Mouse (Mus musculus) adrenal gland, adult 18-20 months (tissue): ENCODE data around the gene Lpin1. TPM values are rescaled to one million over a fixed set of nuclear protein-coding genes. Genes with fewer than 3 reads are reported as not detected.

Source experiments
- DNase-seq, 2 experiments: peaks; one replicate each; pipeline ENCODE4 v3.0.0; 2021 to 2022; ENCODE audit warnings: low spot score in 2 of 2
- total RNA-seq, 2 experiments: library from RNA; stranded (reverse); gene quantifications; 1 replicate in 1 of 2; 2 replicates in 1 of 2; pipeline ENCODE4 v1.2.3; 2021

Gene Lpin1
- total RNA-seq, 2 experiments from 2014 or later: 92.7 to 186 TPM

GRCm38 (mm10) chr12:16620230-16620629, 9.5 kb upstream of the Lpin1 start:
- DNase-seq: no peak

GRCm38 (mm10) chr12:16619453-16619852, 8.7 kb upstream of the Lpin1 start:
- DNase-seq: no peak

- peak; percentile 47 to 69 for DNase-seq
Observed at GRCm38 (mm10) chr12:16618512-16619274, 7.9 kb upstream of the Lpin1 start.

GRCm38 (mm10) chr12:16615738-16616137, 5.0 kb upstream of the Lpin1 start:
- DNase-seq: no peak

- no peak for DNase-seq
Observed at GRCm38 (mm10) chr12:16614556-16614955, 3.8 kb upstream of the Lpin1 start.

GRCm38 (mm10) chr12:16605624-16606023, 5.1 kb downstream of the Lpin1 start:
- no peak for DNase-seq

- DNase-seq: no peak
Observed at GRCm38 (mm10) chr12:16602271-16602670, 8.5 kb downstream of the Lpin1 start.

- DNase-seq: no peak
Observed at GRCm38 (mm10) chr12:16600374-16600773, 10.4 kb downstream of the Lpin1 start.

GRCm38 (mm10) chr12:16599359-16599758, 11.4 kb downstream of the Lpin1 start:
- no peak for DNase-seq

GRCm38 (mm10) chr12:16593761-16594160, 17.0 kb downstream of the Lpin1 start:
- DNase-seq: no peak

- DNase-seq: no peak
Observed at GRCm38 (mm10) chr12:16593014-16593413, 17.8 kb downstream of the Lpin1 start.

- DNase-seq: no peak
Observed at GRCm38 (mm10) chr12:16592451-16592850, 18.3 kb downstream of the Lpin1 start.

GRCm38 (mm10) chr12:16591453-16592200, 19.1 kb downstream of the Lpin1 start:
- peak; percentile 77 to 82 for DNase-seq

GRCm38 (mm10) chr12:16589966-16590365, 20.8 kb downstream of the Lpin1 start:
- DNase-seq: no peak

- peak; percentile 90 to 94 for DNase-seq
Observed at GRCm38 (mm10) chr12:16589204-16589949, 21.4 kb downstream of the Lpin1 start.

- DNase-seq: no peak
Observed at GRCm38 (mm10) chr12:16588396-16589042, 22.2 kb downstream of the Lpin1 start.

GRCm38 (mm10) chr12:16587767-16588166, 23.0 kb downstream of the Lpin1 start:
- no peak for DNase-seq

- DNase-seq: no peak
Observed at GRCm38 (mm10) chr12:16587111-16587510, 23.7 kb downstream of the Lpin1 start.

- DNase-seq: no peak
Observed at GRCm38 (mm10) chr12:16584964-16585363, 25.8 kb downstream of the Lpin1 start.

- no peak for DNase-seq
Observed at GRCm38 (mm10) chr12:16584035-16584682, 26.6 kb downstream of the Lpin1 start.

GRCm38 (mm10) chr12:16583313-16583712, 27.5 kb downstream of the Lpin1 start:
- no peak for DNase-seq
